Mouse (Mus musculus) 3T3-L1 (cell line): ENCODE data around the gene Tesk1.
A peak's percentile ranks its signal among the peaks of the same experiment; 100 is the strongest.

ENCODE experiments used
- DNase-seq: peaks from one replicate; pipeline ENCODE4 v3.0.0-alpha.2; 2015; ENCODE audit warnings: low read depth, low spot score

The Tesk1 gene

GRCm38 (mm10) chr4:43418973-43419656 is 22.6 kb upstream of the Tesk1 start:
- no peak for DNase-seq

- peak; percentile 73 for DNase-seq
Observed at GRCm38 (mm10) chr4:43419801-43420281, 21.9 kb upstream of the Tesk1 start.

- peak; percentile 92 for DNase-seq
Observed at GRCm38 (mm10) chr4:43420305-43420704, 21.4 kb upstream of the Tesk1 start.

- DNase-seq: no peak
Observed at GRCm38 (mm10) chr4:43421632-43422240, 20.0 kb upstream of the Tesk1 start.

GRCm38 (mm10) chr4:43423267-43423934 is 18.3 kb upstream of the Tesk1 start:
- DNase-seq: no peak

- no peak for DNase-seq
Observed at GRCm38 (mm10) chr4:43424072-43424471, 17.7 kb upstream of the Tesk1 start.

GRCm38 (mm10) chr4:43425197-43425596 is 16.5 kb upstream of the Tesk1 start:
- DNase-seq: no peak

- DNase-seq: no peak
Observed at GRCm38 (mm10) chr4:43425648-43426380, 15.9 kb upstream of the Tesk1 start.

GRCm38 (mm10) chr4:43426487-43426886 is 15.3 kb upstream of the Tesk1 start:
- no peak for DNase-seq

- DNase-seq: no peak
Observed at GRCm38 (mm10) chr4:43427501-43428179, 14.1 kb upstream of the Tesk1 start.

- no peak for DNase-seq
Observed at GRCm38 (mm10) chr4:43428180-43428861, 13.4 kb upstream of the Tesk1 start.

- DNase-seq: no peak
Observed at GRCm38 (mm10) chr4:43428946-43429345, 12.8 kb upstream of the Tesk1 start, which contains the start of gene Fam166b. Fam166b (minus strand) TSS chr4:43429134.

GRCm38 (mm10) chr4:43431690-43432089 is 10.0 kb upstream of the Tesk1 start:
- peak; percentile 92 for DNase-seq

- DNase-seq: peak; percentile 56
Observed at GRCm38 (mm10) chr4:43432832-43433231, 8.9 kb upstream of the Tesk1 start.

- peak; percentile 99 for DNase-seq
Observed at GRCm38 (mm10) chr4:43442044-43442443, 305 bp downstream of the Tesk1 start.

- peak; percentile 72 for DNase-seq
Observed at GRCm38 (mm10) chr4:43442456-43443361, 970 bp downstream of the Tesk1 start.

GRCm38 (mm10) chr4:43443511-43443910 is 1.8 kb downstream of the Tesk1 start:
- peak; percentile 39 for DNase-seq

GRCm38 (mm10) chr4:43447251-43447650 is 5.5 kb downstream of the Tesk1 start:
- no peak for DNase-seq

- no peak for DNase-seq
Observed at GRCm38 (mm10) chr4:43448554-43448953, 6.8 kb downstream of the Tesk1 start.

- no peak for DNase-seq
Observed at GRCm38 (mm10) chr4:43452315-43452714, 10.6 kb downstream of the Tesk1 start.
